Mouse (Mus musculus): ENCODE measurements around the gene Gpm6b.

Gpm6b gene

DNA sequence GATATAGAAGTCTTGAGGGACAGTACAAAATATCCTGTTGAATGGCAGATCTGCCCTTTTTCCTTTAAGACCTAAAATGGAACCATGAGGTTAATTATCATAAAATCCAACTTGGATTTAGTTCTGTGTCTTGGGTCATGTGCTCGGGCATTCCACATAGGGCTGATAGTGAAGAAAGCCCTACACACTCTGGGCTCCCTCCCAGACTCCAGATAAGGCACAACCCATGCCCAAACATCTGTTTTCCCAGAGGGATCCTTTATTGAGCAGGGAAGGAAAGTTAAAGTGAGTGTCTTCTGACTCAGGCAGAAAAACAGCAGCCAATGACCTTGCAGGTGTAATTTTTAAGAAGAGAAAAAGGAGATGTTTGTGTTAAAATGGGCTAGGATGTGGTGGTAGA lies 116.2 kb downstream of the Gpm6b start:
- in situ Hi-C loops (cut with MboI, MseI) = loop anchor here (5.0 kb wide), 1 partner anchor 188 kb away; no protein-coding TSS in a partner anchor

DNA sequence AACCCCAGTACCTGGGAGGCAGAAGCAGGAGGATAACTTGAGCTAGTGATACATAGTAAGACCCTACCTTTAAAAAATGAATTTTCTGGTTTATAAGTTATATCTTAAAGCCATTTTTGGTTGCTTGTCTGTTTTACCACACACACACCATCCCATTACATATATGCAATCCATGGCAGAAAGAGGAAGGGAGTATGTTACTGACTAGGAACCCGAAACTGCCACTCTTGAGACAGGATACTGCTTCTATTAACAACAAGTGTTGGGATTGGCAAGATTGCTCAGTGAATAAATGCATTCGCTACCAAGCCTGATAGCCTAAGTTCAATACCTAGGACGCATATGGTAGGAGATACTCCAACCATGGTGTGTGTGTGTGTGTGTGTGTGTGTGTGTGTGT lies 117.6 kb downstream of the Gpm6b start:
- in situ Hi-C loops (cut with MboI, MseI) = no loop called here

GRCm38 (mm10) chrX:166358955-166359354 lies 120.2 kb downstream of the Gpm6b start:
- in situ Hi-C loops (cut with MboI, MseI) = no loop called here

DNA sequence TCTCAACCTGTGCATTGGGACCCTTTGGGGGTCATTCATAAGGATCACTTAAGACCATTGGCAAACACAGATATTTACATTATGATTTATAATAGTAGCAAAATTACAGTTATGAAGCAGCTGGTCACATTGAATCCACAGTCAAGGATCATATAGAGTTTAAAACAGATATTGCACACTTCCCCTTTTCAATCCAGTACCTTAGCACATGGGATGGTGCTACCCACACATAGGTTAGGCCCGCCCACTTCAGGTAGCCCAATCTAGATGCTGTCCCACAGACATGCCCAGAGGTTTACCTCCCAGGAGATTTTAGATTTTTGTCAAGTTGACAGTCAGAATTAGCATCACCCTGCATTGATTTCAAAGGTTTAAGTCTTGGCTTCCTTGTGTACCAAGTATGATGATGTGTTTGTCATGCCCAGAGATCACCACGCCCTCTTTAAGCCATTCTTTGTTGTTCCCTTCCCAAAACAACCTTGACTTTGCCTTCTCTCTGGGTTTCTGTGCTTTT lies 121.3 kb downstream of the Gpm6b start:
- in situ Hi-C loops (cut with MboI, MseI) = no loop called here

DNA sequence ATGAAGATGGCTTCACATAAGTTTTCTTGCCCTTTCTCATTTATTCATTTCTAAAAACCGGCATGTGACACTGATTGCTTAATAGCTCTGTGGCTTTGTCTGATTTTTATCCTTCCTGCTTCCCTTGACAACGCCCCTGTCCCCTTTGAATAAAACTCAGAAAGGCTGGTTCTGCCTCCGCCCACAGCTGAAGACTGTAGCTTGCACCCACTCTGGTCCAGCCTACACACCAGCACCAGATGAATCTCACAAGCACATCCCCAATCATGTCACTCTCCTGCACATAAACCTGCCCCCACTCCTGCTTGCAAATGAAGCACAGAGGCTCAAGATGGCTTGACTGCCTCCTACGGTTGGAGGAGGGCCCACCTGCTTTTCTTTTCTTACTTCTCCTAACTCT lies 121.7 kb downstream of the Gpm6b start:
- in situ Hi-C loops (cut with MboI, MseI) = no loop called here

GRCm38 (mm10) chrX:166365458-166366213 lies 126.9 kb downstream of the Gpm6b start:
- in situ Hi-C loops (cut with MboI, MseI) = no loop called here

GRCm38 (mm10) chrX:166376681-166377328 lies 138.1 kb downstream of the Gpm6b start:
- in situ Hi-C loops (cut with MboI, MseI) = no loop called here

DNA sequence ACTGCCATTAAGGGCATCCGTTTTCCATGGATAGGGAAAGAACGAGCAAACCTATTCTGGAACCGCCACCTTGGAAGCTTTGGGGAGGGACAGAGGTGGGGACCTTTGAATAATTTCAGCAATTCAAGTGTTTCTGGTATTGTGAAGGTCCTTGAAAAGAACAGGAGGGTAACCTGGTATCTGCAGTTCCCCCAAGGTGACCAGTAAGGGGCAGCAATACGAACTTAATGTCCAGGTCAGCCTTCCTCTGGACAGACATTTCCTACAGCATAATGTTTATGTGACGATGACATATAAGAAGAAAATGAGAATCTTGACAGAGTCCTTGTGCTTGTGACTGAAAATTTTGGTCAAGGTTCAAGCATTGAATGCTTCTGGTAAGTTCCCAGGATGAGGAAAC lies 139.9 kb downstream of the Gpm6b start:
- in situ Hi-C loops (cut with MboI, MseI) = no loop called here

DNA sequence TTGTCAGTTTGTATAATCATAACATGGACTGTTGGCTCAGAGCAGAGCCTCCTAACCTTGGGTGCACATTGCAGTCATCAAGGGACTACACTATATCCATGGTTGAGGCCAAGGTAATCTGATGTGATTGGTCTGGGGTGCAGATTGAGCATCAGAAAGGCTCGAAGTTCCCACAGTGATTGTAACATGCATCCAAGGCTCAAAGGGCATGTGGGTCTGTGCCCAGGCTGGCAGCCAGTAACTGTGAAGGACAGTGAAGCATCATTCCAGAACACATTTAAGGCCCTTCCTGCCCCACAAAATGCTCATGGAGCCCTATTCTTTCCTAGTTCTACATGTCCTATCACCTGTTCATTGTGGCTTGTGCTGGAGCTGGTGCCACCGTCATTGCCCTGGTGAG lies 144.9 kb downstream of the Gpm6b start:
- in situ Hi-C loops (cut with MboI, MseI) = no loop called here

- in situ Hi-C loops (cut with MboI, MseI) = no loop called here
Observed at GRCm38 (mm10) chrX:166384935-166385334, 146.2 kb downstream of the Gpm6b start.

GRCm38 (mm10) chrX:166386656-166387055 lies 147.9 kb downstream of the Gpm6b start:
- in situ Hi-C loops (cut with MboI, MseI) = no loop called here

DNA sequence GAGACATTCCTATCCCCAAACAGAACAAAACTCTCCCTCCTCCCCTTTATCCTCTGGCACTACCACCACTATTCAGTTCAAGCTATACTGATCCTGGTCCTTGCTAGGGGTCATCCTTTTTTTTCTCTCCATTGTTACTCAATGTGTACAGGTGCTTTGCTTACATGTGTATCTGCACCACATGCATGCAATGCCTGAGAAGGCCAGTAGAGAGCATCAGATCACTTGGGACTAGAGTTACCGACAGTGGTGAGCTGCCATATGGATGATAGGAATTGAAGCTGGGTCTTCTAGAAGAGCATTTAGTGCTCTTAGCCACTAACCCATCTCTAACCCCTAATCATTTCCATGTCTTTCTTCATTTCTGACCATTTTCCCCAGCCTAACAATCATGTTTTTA lies 155.0 kb downstream of the Gpm6b start:
- in situ Hi-C loops (cut with MboI, MseI) = no loop called here

GRCm38 (mm10) chrX:166407865-166408264 lies 169.2 kb downstream of the Gpm6b start:
- in situ Hi-C loops (cut with MboI, MseI) = no loop called here

GRCm38 (mm10) chrX:166416196-166416595 lies 177.5 kb downstream of the Gpm6b start:
- in situ Hi-C loops (cut with MboI, MseI) = loop anchor here (10.0 kb wide), 1 partner anchor 1101 kb away; no protein-coding TSS in a partner anchor

- in situ Hi-C loops (cut with MboI, MseI) = loop anchor here (10.0 kb wide), 1 partner anchor 1460 kb away; no protein-coding TSS in a partner anchor
Observed at GRCm38 (mm10) chrX:166434812-166435211, 196.1 kb downstream of the Gpm6b start.
